ENCODE assay signal across 8 mouse cellular contexts in the genomic region with DNA sequence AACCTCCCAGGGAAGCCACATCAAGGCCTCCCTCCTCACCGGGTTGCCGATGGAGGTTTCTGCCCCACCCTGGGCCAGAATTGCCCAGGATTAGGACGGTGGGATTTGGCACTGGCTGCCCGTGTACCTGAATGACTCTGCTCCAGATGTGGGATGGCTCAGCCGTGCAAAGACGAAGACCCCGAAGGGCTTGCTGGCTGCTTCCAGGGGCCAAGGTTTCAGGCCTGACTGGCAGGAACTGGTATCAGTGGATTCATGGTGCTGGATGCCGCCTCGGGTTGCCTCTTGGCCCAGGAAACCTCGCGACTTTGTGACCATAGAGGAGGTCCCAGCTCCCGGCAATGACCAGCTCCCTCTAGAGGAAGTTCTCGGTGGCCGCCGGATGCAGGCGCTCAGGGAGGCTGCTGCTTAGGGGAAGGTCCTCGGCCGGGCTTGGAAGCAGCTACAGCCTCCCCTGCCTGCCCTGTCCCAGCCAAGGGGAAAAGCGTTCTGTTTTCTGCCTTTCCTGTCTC. TPM values are rescaled to one million over a fixed set of nuclear protein-coding genes. Genes with fewer than 3 reads are reported as not detected.
DNase-seq lines count a peak whose midpoint lies in the region; ATAC-seq and TF ChIP-seq lines count a peak whose summit lies in the region.

No protein-coding gene starts in this region.

- peak overlapping the region; percentile 85 for H3K27ac ChIP-seq in cortical plate, adult 2 months (ENCODE audit: insufficient read depth, low read length)

- peak; percentile 87 for DNase-seq in gastrocnemius, postnatal 10 days
- peak; percentile 85 to 93 for DNase-seq in left cerebral cortex, postnatal 10 days (ENCODE audit: extremely low spot score in 1 of 2, low spot score in 2 of 2)
- peak; percentile 89 for DNase-seq in right cerebral cortex, postnatal 25 days
- DNase-seq in urinary bladder, postnatal 4 days (ENCODE audit: low spot score in 2 of 2), result peak; percentile 87 to 93

- intact Hi-C loops in left cerebral cortex, postnatal 10 days (cut with DNase I), result loop anchor here (5.0 kb wide), 1 partner anchor 91 kb away; the partner anchor contains the start of gene Cuta

- peak; percentile 72; the same call in 1 of the 2 replicates for TF ChIP-seq POLR2A in cortical plate, adult 2 months (IDR thresholded peaks at IDR 0.05; ENCODE audit: extremely low read depth, insufficient read depth, low read length)

- peak; percentile 70 for ATAC-seq in activated CD4-positive, CD25-positive, alpha-beta regulatory T cell, adult 4 months
- ATAC-seq in inflammation-experienced regulatory T-cells, adult 6 months, result peak; percentile 74
- peak; percentile 81 for ATAC-seq in megakaryocyte-erythroid progenitor cell, adult 5-6 weeks (replicated peaks; ENCODE audit: low FRiP score, low TSS enrichment, poor library complexity, severe bottlenecking)

- no peaks in the 10 kb centered on the region for H3K4me1 ChIP-seq in cortical plate, adult 2 months (ENCODE audit: control insufficient read depth, insufficient read depth, low read length)

- H3K4me3 ChIP-seq in cortical plate, adult 2 months (ENCODE audit: insufficient read depth, low read length), result peak overlapping the region; percentile 90

- TF ChIP-seq CTCF in cortical plate, adult 2 months (IDR thresholded peaks at IDR 0.05; ENCODE audit: extremely low read depth, insufficient read depth, low read length), result peak; percentile 61

RNA-seq across cellular contexts. Expression of gene Bak1, which starts 0.5 kb away (rescaled TPM):
- polyA plus RNA-seq in activated CD4-positive, CD25-positive, alpha-beta regulatory T cell, adult 4 months (2017; shearing (Covaris generic)), result 10 to 100 TPM in 1 of 2 experiments, 1 to 10 TPM in 1; 9.8 to 17.6 TPM
- 17.3 and 19.3 TPM in 2 replicates for polyA plus RNA-seq in cortical plate, adult 2 months (2012; rRNA removed)
- 10 to 100 TPM; 26.5 to 30.5 TPM for total RNA-seq in gastrocnemius, postnatal 10 days (2021)
- 10 to 100 TPM in 1 of 3 experiments, 1 to 10 TPM in 2; 5.1 to 23.3 (median 6.8) TPM for polyA plus RNA-seq in inflammation-experienced regulatory T-cells, adult 6 months (2017; shearing (Covaris generic))
- total RNA-seq in left cerebral cortex, postnatal 10 days (2021), result 10 to 100 TPM; 29.7 to 32.1 TPM
- total RNA-seq in megakaryocyte-erythroid progenitor cell, adult 5-6 weeks (2014; fragmentation: Nextera tagmentation), result 91.5 and 117 TPM in 2 replicates
- total RNA-seq in megakaryocyte-erythroid progenitor cell, adult 5-6 weeks (2017), result 37.5 and 38.6 TPM in 2 replicates

RNA-seq across cellular contexts. Expression of gene Itpr3, which starts 28.8 kb away (rescaled TPM):
- polyA plus RNA-seq in activated CD4-positive, CD25-positive, alpha-beta regulatory T cell, adult 4 months (2017; shearing (Covaris generic)), result 1 to 10 TPM; 5.8 to 6.4 TPM
- polyA plus RNA-seq in cortical plate, adult 2 months (2012; rRNA removed), result 2.4 and 2.6 TPM in 2 replicates
- 1 to 10 TPM; 6.3 to 7.2 TPM for total RNA-seq in gastrocnemius, postnatal 10 days (2021)
- 1 to 10 TPM; 3.9 to 8.2 (median 7.1) TPM for polyA plus RNA-seq in inflammation-experienced regulatory T-cells, adult 6 months (2017; shearing (Covaris generic))
- total RNA-seq in left cerebral cortex, postnatal 10 days (2021), result 1 to 10 TPM; 2.1 to 2.9 TPM
- total RNA-seq in megakaryocyte-erythroid progenitor cell, adult 5-6 weeks (2014; fragmentation: Nextera tagmentation), result 3.0 and 4.2 TPM in 2 replicates
- 3.0 and 3.4 TPM in 2 replicates for total RNA-seq in megakaryocyte-erythroid progenitor cell, adult 5-6 weeks (2017)

RNA-seq across cellular contexts. Expression of gene Zbtb9, which starts 55.4 kb away (rescaled TPM):
- polyA plus RNA-seq in activated CD4-positive, CD25-positive, alpha-beta regulatory T cell, adult 4 months (2017; shearing (Covaris generic)), result 1 to 10 TPM; 8.6 to 9.8 TPM
- 13.9 and 14.5 TPM in 2 replicates for polyA plus RNA-seq in cortical plate, adult 2 months (2012; rRNA removed)
- total RNA-seq in gastrocnemius, postnatal 10 days (2021), result 1 to 10 TPM; 2.7 to 3.9 TPM
- polyA plus RNA-seq in inflammation-experienced regulatory T-cells, adult 6 months (2017; shearing (Covaris generic)), result 10 to 100 TPM in 1 of 3 experiments, 1 to 10 TPM in 2; 9.0 to 11.1 (median 9.3) TPM
- 10 to 100 TPM; 14.6 to 16.0 TPM for total RNA-seq in left cerebral cortex, postnatal 10 days (2021)
- 5.5 and 14.6 TPM in 2 replicates for total RNA-seq in megakaryocyte-erythroid progenitor cell, adult 5-6 weeks (2014; fragmentation: Nextera tagmentation)
- 18.3 and 22.0 TPM in 2 replicates for total RNA-seq in megakaryocyte-erythroid progenitor cell, adult 5-6 weeks (2017)

Comparison
In these comparisons a context has a peak if more than half of its experiments do, and no peak if none do; other contexts are left out.
1. Peak in every context shown above with its lines: DNase-seq, ATAC-seq, H3K4me3 ChIP-seq and H3K27ac ChIP-seq.